23 mouse cellular contexts compared by ENCODE assay signal in genomic region chr10:24210075-24210474, GRCm38 (mm10). TPM values are rescaled to one million over a fixed set of nuclear protein-coding genes. Genes with fewer than 3 reads are reported as not detected.
DNase-seq lines count a peak whose midpoint lies in the region; ATAC-seq and TF ChIP-seq lines count a peak whose summit lies in the region.
"Had no signal": no experiment of that assay in that cellular context is flagged by ENCODE, and none has a peak within 500 bp of the region (broad histone marks: within the 10 kb centered on the region; RNA-seq: fewer than 3 reads in every experiment).

No protein-coding gene starts in this region.

- no peak overlapping the region for H3K9ac ChIP-seq in heart, adult 2 months (ENCODE audit: low read depth, low read length)
- no peak overlapping the region for H3K9ac ChIP-seq in kidney, embryonic 15.5 days
- H3K9ac ChIP-seq: forebrain, embryonic 15.5 days; heart, embryonic 12.5 days; hindbrain, embryonic 15.5 days had no signal

- H3K27me3 ChIP-seq in heart, adult 2 months (ENCODE audit: control insufficient read depth, insufficient read depth, low read length), result no peaks in the 10 kb centered on the region
- no peaks in the 10 kb centered on the region for H3K27me3 ChIP-seq in kidney, embryonic 15.5 days
- H3K27me3 ChIP-seq: forebrain, embryonic 15.5 days; heart, embryonic 12.5 days; hindbrain, embryonic 15.5 days had no signal

- no peak overlapping the region for H3K27ac ChIP-seq in heart, adult 2 months
- no peak overlapping the region for H3K27ac ChIP-seq in kidney, embryonic 15.5 days
- H3K27ac ChIP-seq: embryonic facial prominence, embryonic 10.5 days; forebrain, embryonic 15.5 days; hindbrain, embryonic 10.5 days; hindbrain, embryonic 15.5 days had no signal

- no peak overlapping the region for H3K4me3 ChIP-seq in heart, adult 2 months
- H3K4me3 ChIP-seq in kidney, embryonic 15.5 days (replicated peaks), result no peak overlapping the region
- H3K4me3 ChIP-seq: embryonic facial prominence, embryonic 10.5 days; erythroblast, embryonic 14.5 days; forebrain, embryonic 15.5 days; heart, embryonic 12.5 days; hindbrain, embryonic 10.5 days; hindbrain, embryonic 15.5 days had no signal

- intact Hi-C loops in heart, adult 2 months (cut with DNase I), result no loop called here

- H3K36me3 ChIP-seq in heart, adult 2 months (ENCODE audit: control insufficient read depth, insufficient read depth, low read length), result no peaks in the 10 kb centered on the region
- no peaks in the 10 kb centered on the region for H3K36me3 ChIP-seq in kidney, embryonic 15.5 days
- H3K36me3 ChIP-seq: embryonic facial prominence, embryonic 10.5 days; forebrain, embryonic 15.5 days; G1E; heart, embryonic 12.5 days; hindbrain, embryonic 10.5 days; hindbrain, embryonic 15.5 days had no signal

- no peaks in the 10 kb centered on the region for H3K79me2 ChIP-seq in heart, adult 2 months (replicated peaks; ENCODE audit: control insufficient read depth, insufficient read depth, low read length)

- no peak for ATAC-seq in kidney, embryonic 15.5 days (replicated peaks; ENCODE audit: low FRiP score)
- no peak for ATAC-seq in inflammation-experienced regulatory T-cells, adult 6 months
- ATAC-seq: activated CD4-positive, CD25-positive, alpha-beta regulatory T cell, adult 4 months; CD4-positive, CD25-positive, alpha-beta regulatory T cell, adult 4 months; forebrain, embryonic 15.5 days; intestine, postnatal 0 days; Patski had no signal

- no peak for TF ChIP-seq CTCF in heart, adult 2 months (IDR thresholded peaks at IDR 0.05)

- peak; percentile 75 for DNase-seq in heart, adult 11 months
- DNase-seq in heart, adult 2 months, result no peak
- peak; percentile 10 to 31 for DNase-seq in kidney, postnatal 36 days
- DNase-seq in adipocyte (ENCODE audit: low spot score), result peak; percentile 26
- no peak for DNase-seq in cerebellum, adult 9-11 months
- DNase-seq: adrenal gland, adult 8-10 months; B cell, adult 2 months; cerebellum, adult 11-12 months; cerebellum, adult 9-10 months; gastrocnemius, postnatal 10 days had no signal

- no peak for TF ChIP-seq POLR2A in heart, adult 2 months (IDR thresholded peaks at IDR 0.05; ENCODE audit: insufficient read depth, low read depth, low read length)

- no peak overlapping the region for H3K4me2 ChIP-seq in kidney, embryonic 15.5 days
- H3K4me2 ChIP-seq: forebrain, embryonic 15.5 days; heart, embryonic 12.5 days; hindbrain, embryonic 15.5 days had no signal

- H3K9me3 ChIP-seq in kidney, embryonic 15.5 days (replicated peaks), result no peaks in the 10 kb centered on the region
- H3K9me3 ChIP-seq: embryonic facial prominence, embryonic 10.5 days; forebrain, embryonic 15.5 days; G1E; heart, embryonic 12.5 days; hindbrain, embryonic 10.5 days; hindbrain, embryonic 15.5 days had no signal

- TF ChIP-seq EP300 in heart, adult 2 months (IDR thresholded peaks at IDR 0.05; ENCODE audit: insufficient read depth, low read depth, low read length), result no peak

- 85% methylated on average over 6 of the region's 6 CpGs for WGBS in heart, adult 2 months
- 86% methylated on average over 6 of the region's 6 CpGs for WGBS in kidney, embryonic 15.5 days

- no peaks in the 10 kb centered on the region for H3K4me1 ChIP-seq in heart, adult 2 months (ENCODE audit: control insufficient read depth, insufficient read depth, low read length)
- H3K4me1 ChIP-seq in kidney, embryonic 15.5 days, result no peaks in the 10 kb centered on the region
- H3K4me1 ChIP-seq: forebrain, embryonic 15.5 days; heart, embryonic 12.5 days; hindbrain, embryonic 15.5 days had no signal

RNA-seq across cellular contexts. Expression of gene Moxd1, which starts 13.2 kb away (rescaled TPM):
- total RNA-seq in heart, adult 2 months (2021), result under 1 TPM; 0.32 to 0.50 TPM
- polyA plus RNA-seq in heart, adult 2 months (2012; rRNA removed), result 0.53 and 1.3 TPM in 2 replicates
- 21.4 and 26.1 TPM in 2 replicates for polyA plus RNA-seq in kidney, embryonic 15.5 days (2015; fragmentation: Nextera tagmentation; extraction: Ambion mirVana)
- not detected for polyA plus RNA-seq in inflammation-experienced regulatory T-cells, adult 6 months (2017; shearing (Covaris generic))
- total RNA-seq: G1E had no signal
- polyA plus RNA-seq: activated CD4-positive, CD25-positive, alpha-beta regulatory T cell, adult 4 months; CD4-positive, CD25-positive, alpha-beta regulatory T cell, adult 4 months; erythroblast, embryonic 14.5 days; G1E; Patski had no signal

Comparison
In these comparisons a context has a peak if more than half of its experiments do, and no peak if none do; other contexts are left out.
1. DNase-seq: peak in heart, adult 11 months (single experiment), kidney, postnatal 36 days (2 of 2) and adipocyte (single experiment); none in heart, adult 2 months (0 of 2) and cerebellum, adult 9-11 months (single experiment).